Mouse (Mus musculus) G1E (cell line): ENCODE measurements around the gene Ern1.

ENCODE experiments used
- CTCF ChIP-seq: IDR thresholded peaks from 2 replicates; pipeline ENCODE4 v1.5.1; 2012; ENCODE audit warnings: low read depth, low read length, inconsistent platforms, mixed read lengths
- GATA1 ChIP-seq: IDR thresholded peaks from 2 replicates; pipeline ENCODE4 v1.6.1; 2012; ENCODE audit warnings: borderline replicate concordance, low read length, inconsistent platforms, mixed read lengths
- POLR2AphosphoS5 ChIP-seq: IDR thresholded peaks from 2 replicates; pipeline ENCODE4 v1.6.1; 2012; ENCODE audit warnings: low read depth, low read length, inconsistent platforms; ENCODE audit not compliant: insufficient replicate concordance

GRCm38 (mm10) chr11:106426447-106426846, 61.2 kb downstream of the Ern1 start:
- TF ChIP-seq CTCF: no peak
- TF ChIP-seq GATA1: no peak
- TF ChIP-seq POLR2AphosphoS5: no peak
